Mouse (Mus musculus) C2C12 (cell line): ENCODE results near the gene Aspscr1.

Experiments used
- CEBPB ChIP-seq: IDR thresholded peaks from one replicate; pipeline ENCODE4 v1.6.1; 2011; ENCODE audit warnings: low read depth, mild to moderate bottlenecking, control low read depth, moderate library complexity
- CTCF ChIP-seq: IDR thresholded peaks from one replicate; pipeline ENCODE4 v1.5.1; 2011; ENCODE audit not compliant: control insufficient read depth, insufficient read depth, insufficient read length
- MAX ChIP-seq: IDR thresholded peaks from one replicate; pipeline ENCODE4 v1.6.1; 2011; ENCODE audit warnings: mild to moderate bottlenecking, control low read depth
- MYOD1 ChIP-seq: IDR thresholded peaks from one replicate; pipeline ENCODE4 v1.6.1; 2011; ENCODE audit warnings: low read depth; ENCODE audit not compliant: control insufficient read depth, insufficient read length
- MYOG ChIP-seq: IDR thresholded peaks from one replicate; pipeline ENCODE4 v1.6.1; 2011; ENCODE audit not compliant: control insufficient read depth, insufficient read length; ENCODE audit errors: extremely low read depth
- USF1 ChIP-seq: IDR thresholded peaks from one replicate; pipeline ENCODE4 v1.6.1; 2011; ENCODE audit warnings: low read depth, mild to moderate bottlenecking, control low read depth, moderate library complexity

GRCm38 (mm10) chr11:120630401-120630871, 42.3 kb upstream of the Aspscr1 start:
- TF ChIP-seq CTCF (no peak), CEBPB (peak; percentile 56), MAX (no peak), MYOG (no peak), USF1 (no peak), MYOD1 (no peak)
